12 mouse cellular contexts compared by ENCODE assay signal in the genomic region with DNA sequence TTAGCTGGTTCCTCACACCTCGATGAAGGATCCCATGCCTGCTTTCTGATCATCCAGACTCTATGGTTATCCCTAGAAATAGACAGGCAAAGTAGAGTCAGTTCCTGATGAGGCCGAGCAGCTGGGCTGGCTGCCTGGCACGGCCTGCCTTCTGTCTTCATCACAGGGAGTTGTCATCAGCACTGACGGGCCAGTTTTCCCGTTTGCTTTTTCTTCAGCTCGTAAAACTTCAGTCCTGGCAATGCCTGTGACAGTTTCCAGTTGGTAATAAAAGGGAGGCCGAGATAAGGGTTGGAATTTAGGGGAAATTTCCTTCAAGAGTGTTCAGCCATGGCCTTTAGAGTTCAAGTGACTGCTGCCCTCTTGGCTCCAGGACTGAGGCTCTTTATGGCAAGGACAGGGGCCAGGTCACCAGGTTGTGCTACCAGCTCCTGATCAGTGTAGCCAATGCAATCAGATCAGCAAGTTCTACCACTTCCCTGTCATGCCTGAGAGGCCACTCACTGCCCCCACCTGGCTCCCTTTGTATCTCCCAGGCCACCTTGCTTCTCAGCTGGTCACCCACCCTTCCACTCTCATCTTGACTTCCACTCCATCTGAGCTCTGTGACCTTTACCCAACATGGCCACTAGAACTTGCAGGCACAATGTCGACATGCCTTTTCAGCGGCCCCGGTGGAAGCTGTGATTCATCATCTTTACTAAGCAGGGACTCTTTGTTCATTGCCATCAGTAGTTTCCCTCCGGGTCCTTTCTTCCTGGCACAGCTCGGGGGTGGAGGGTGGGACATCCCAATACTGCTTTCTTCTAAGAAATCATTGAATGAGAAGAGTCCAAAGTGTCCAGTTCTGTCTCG. TPM values are rescaled to one million over a fixed set of nuclear protein-coding genes. Genes with fewer than 3 reads are reported as not detected.
A peak's percentile ranks its signal among the peaks of the same experiment; 100 is the strongest.
DNase-seq lines count a peak whose midpoint lies in the region; ATAC-seq and TF ChIP-seq lines count a peak whose summit lies in the region.
"Had no signal": no experiment of that assay in that cellular context is flagged by ENCODE, and none has a peak within 500 bp of the region (broad histone marks: within the 10 kb centered on the region; RNA-seq: fewer than 3 reads in every experiment).

No protein-coding gene starts in this region.

- no peaks in the 10 kb centered on the region for H3K36me3 ChIP-seq in limb, embryonic 14.5 days (ENCODE audit: control insufficient read depth, insufficient read depth, low read length)
- H3K36me3 ChIP-seq in neural tube, embryonic 15.5 days = no peaks in the 10 kb centered on the region
- H3K36me3 ChIP-seq in midbrain, embryonic 14.5 days (ENCODE audit: control insufficient read depth, insufficient read depth, low read length) = no peaks in the 10 kb centered on the region
- H3K36me3 ChIP-seq: forebrain, embryonic 12.5 days; G1E; hindbrain, embryonic 10.5 days; neural tube, embryonic 13.5 days had no signal

- peak; percentile 57; the same call in 1 of the 2 replicates for ATAC-seq in limb, embryonic 14.5 days (ENCODE audit: low FRiP score, low read depth)
- ATAC-seq in neural tube, embryonic 15.5 days (ENCODE audit: low FRiP score) = no peak
- no peak for ATAC-seq in midbrain, embryonic 14.5 days (ENCODE audit: low FRiP score, low TSS enrichment)

- H3K27ac ChIP-seq in limb, embryonic 14.5 days (replicated peaks; ENCODE audit: low read depth, low read length) = no peak overlapping the region
- H3K27ac ChIP-seq in neural tube, embryonic 15.5 days (replicated peaks) = no peak overlapping the region
- no peak overlapping the region for H3K27ac ChIP-seq in midbrain, embryonic 14.5 days (replicated peaks; ENCODE audit: low read depth, low read length)
- H3K27ac ChIP-seq in cerebellum, adult 2 months (ENCODE audit: insufficient read depth, low read length) = no peak overlapping the region
- H3K27ac ChIP-seq: forebrain, embryonic 12.5 days; hindbrain, embryonic 10.5 days; neural tube, embryonic 13.5 days had no signal

- no peak for TF ChIP-seq POLR2A in limb, embryonic 14.5 days (IDR thresholded peaks at IDR 0.05; ENCODE audit: borderline replicate concordance, extremely low read depth, insufficient read depth, insufficient read length)
- no peak for TF ChIP-seq POLR2A in cerebellum, adult 2 months (IDR thresholded peaks at IDR 0.05; ENCODE audit: borderline replicate concordance, insufficient read depth, low read length)

- peak; percentile 68 for DNase-seq in adrenal gland, adult 2 months
- DNase-seq in adrenal gland, postnatal 25 days = peak; percentile 40
- DNase-seq in heart, postnatal 10 days = peak; percentile 75 to 78
- DNase-seq in limb, embryonic 14.5 days (ENCODE audit: low spot score) = no peak
- no peak for DNase-seq in midbrain, embryonic 14.5 days
- no peak for DNase-seq in cerebellum, adult 2 months
- DNase-seq: embryo, embryonic 11 days had no signal

- H3K9ac ChIP-seq in limb, embryonic 14.5 days (ENCODE audit: low read depth, low read length, severe bottlenecking) = no peak overlapping the region
- no peak overlapping the region for H3K9ac ChIP-seq in neural tube, embryonic 15.5 days (replicated peaks)
- H3K9ac ChIP-seq in midbrain, embryonic 14.5 days (replicated peaks; ENCODE audit: low read length) = no peak overlapping the region
- H3K9ac ChIP-seq: forebrain, embryonic 12.5 days; neural tube, embryonic 13.5 days had no signal

- no peak overlapping the region for H3K4me2 ChIP-seq in limb, embryonic 14.5 days (replicated peaks; ENCODE audit: low read depth, low read length, severe bottlenecking)
- no peak overlapping the region for H3K4me2 ChIP-seq in neural tube, embryonic 15.5 days
- H3K4me2 ChIP-seq in midbrain, embryonic 14.5 days (ENCODE audit: low read length) = no peak overlapping the region
- H3K4me2 ChIP-seq: forebrain, embryonic 12.5 days; neural tube, embryonic 13.5 days had no signal

- H3K9me3 ChIP-seq in limb, embryonic 14.5 days (ENCODE audit: control insufficient read depth, low read length) = no peaks in the 10 kb centered on the region
- H3K9me3 ChIP-seq in neural tube, embryonic 15.5 days (replicated peaks) = no peaks in the 10 kb centered on the region
- H3K9me3 ChIP-seq in midbrain, embryonic 14.5 days (ENCODE audit: control insufficient read depth, low read length) = no peaks in the 10 kb centered on the region
- H3K9me3 ChIP-seq: forebrain, embryonic 12.5 days; G1E; hindbrain, embryonic 10.5 days; neural tube, embryonic 13.5 days had no signal

- H3K27me3 ChIP-seq in limb, embryonic 14.5 days (ENCODE audit: control insufficient read depth, insufficient read depth, low read length) = no peaks in the 10 kb centered on the region
- no peaks in the 10 kb centered on the region for H3K27me3 ChIP-seq in neural tube, embryonic 15.5 days (replicated peaks)
- H3K27me3 ChIP-seq in midbrain, embryonic 14.5 days (ENCODE audit: control insufficient read depth, insufficient read depth, low read length) = no peaks in the 10 kb centered on the region
- H3K27me3 ChIP-seq in cerebellum, adult 2 months (ENCODE audit: control insufficient read depth, insufficient read depth, low read length) = no peaks in the 10 kb centered on the region
- H3K27me3 ChIP-seq: neural tube, embryonic 13.5 days had no signal

- 48% methylated on average over 13 of the region's 13 CpGs for WGBS in limb, embryonic 14.5 days
- 72% methylated on average over 13 of the region's 13 CpGs for WGBS in neural tube, embryonic 15.5 days
- WGBS in midbrain, embryonic 14.5 days = 92% methylated on average over 13 of the region's 13 CpGs
- WGBS in cerebellum, adult 2 months = 56% methylated on average over 13 of the region's 13 CpGs

- intact Hi-C loops in heart, postnatal 10 days (cut with DNase I) = no loop called here

- H3K4me3 ChIP-seq in limb, embryonic 14.5 days (replicated peaks; ENCODE audit: low read length) = no peak overlapping the region
- no peak overlapping the region for H3K4me3 ChIP-seq in neural tube, embryonic 15.5 days (replicated peaks)
- H3K4me3 ChIP-seq in midbrain, embryonic 14.5 days (replicated peaks; ENCODE audit: low read depth, low read length) = no peak overlapping the region
- H3K4me3 ChIP-seq in cerebellum, adult 2 months (replicated peaks; ENCODE audit: insufficient read depth, low read depth, low read length) = no peak overlapping the region
- H3K4me3 ChIP-seq: forebrain, embryonic 12.5 days; hindbrain, embryonic 10.5 days; neural tube, embryonic 13.5 days had no signal

- no peak for TF ChIP-seq CTCF in cerebellum, adult 2 months (IDR thresholded peaks at IDR 0.05; ENCODE audit: borderline replicate concordance, insufficient read depth, low read depth, low read length)

- H3K4me1 ChIP-seq in limb, embryonic 14.5 days (ENCODE audit: control insufficient read depth, insufficient read depth, low read length) = 0 out of 2 replicates have a peak, but pooled peaks cover 6% of the 10 kb centered on the region
- no peaks in the 10 kb centered on the region for H3K4me1 ChIP-seq in neural tube, embryonic 15.5 days
- no peaks in the 10 kb centered on the region for H3K4me1 ChIP-seq in midbrain, embryonic 14.5 days (ENCODE audit: control insufficient read depth, insufficient read depth, low read length)
- no peaks in the 10 kb centered on the region for H3K4me1 ChIP-seq in cerebellum, adult 2 months (ENCODE audit: control insufficient read depth, insufficient read depth, low read length)
- H3K4me1 ChIP-seq: forebrain, embryonic 12.5 days; hindbrain, embryonic 10.5 days; neural tube, embryonic 13.5 days had no signal

RNA-seq across cellular contexts. Expression of gene Abca4, which starts 20.5 kb away (rescaled TPM):
- total RNA-seq in adrenal gland, adult 2 months (2021) = 1 to 10 TPM; 1.7 to 5.9 TPM
- 0.87 and 1.8 TPM in 2 replicates for polyA plus RNA-seq in adrenal gland, adult 2 months (2012; rRNA removed)
- 2.1 and 5.1 TPM in 2 replicates for total RNA-seq in adrenal gland, postnatal 25 days (2021)
- 1 to 10 TPM; 4.5 to 5.3 TPM for total RNA-seq in heart, postnatal 10 days (2021)
- polyA plus RNA-seq in limb, embryonic 14.5 days (2012; rRNA removed) = 2.2 and 2.6 TPM in 2 replicates
- polyA plus RNA-seq in limb, embryonic 14.5 days (2014; fragmentation: Nextera tagmentation; extraction: Ambion mirVana) = 1.0 and 1.5 TPM in 2 replicates
- 0.97 and 1.0 TPM in 2 replicates for polyA plus RNA-seq in neural tube, embryonic 15.5 days (2015; fragmentation: Nextera tagmentation; extraction: Ambion mirVana)
- 1.00 and 1.6 TPM in 2 replicates for polyA plus RNA-seq in midbrain, embryonic 14.5 days (2014; fragmentation: Nextera tagmentation; extraction: Ambion mirVana)
- polyA plus RNA-seq in cerebellum, adult 2 months (2012; rRNA removed) = 2.3 and 5.0 TPM in 2 replicates

Comparison
In these comparisons a context has a peak if more than half of its experiments do, and no peak if none do; other contexts are left out.
1. DNase-seq: peak in adrenal gland, adult 2 months (single experiment), adrenal gland, postnatal 25 days (single experiment) and heart, postnatal 10 days (2 of 2); none in limb, embryonic 14.5 days (single experiment), midbrain, embryonic 14.5 days (single experiment) and cerebellum, adult 2 months (0 of 2).